Comparison of ENCODE assay signal across 8 mouse cellular contexts in the genomic region with DNA sequence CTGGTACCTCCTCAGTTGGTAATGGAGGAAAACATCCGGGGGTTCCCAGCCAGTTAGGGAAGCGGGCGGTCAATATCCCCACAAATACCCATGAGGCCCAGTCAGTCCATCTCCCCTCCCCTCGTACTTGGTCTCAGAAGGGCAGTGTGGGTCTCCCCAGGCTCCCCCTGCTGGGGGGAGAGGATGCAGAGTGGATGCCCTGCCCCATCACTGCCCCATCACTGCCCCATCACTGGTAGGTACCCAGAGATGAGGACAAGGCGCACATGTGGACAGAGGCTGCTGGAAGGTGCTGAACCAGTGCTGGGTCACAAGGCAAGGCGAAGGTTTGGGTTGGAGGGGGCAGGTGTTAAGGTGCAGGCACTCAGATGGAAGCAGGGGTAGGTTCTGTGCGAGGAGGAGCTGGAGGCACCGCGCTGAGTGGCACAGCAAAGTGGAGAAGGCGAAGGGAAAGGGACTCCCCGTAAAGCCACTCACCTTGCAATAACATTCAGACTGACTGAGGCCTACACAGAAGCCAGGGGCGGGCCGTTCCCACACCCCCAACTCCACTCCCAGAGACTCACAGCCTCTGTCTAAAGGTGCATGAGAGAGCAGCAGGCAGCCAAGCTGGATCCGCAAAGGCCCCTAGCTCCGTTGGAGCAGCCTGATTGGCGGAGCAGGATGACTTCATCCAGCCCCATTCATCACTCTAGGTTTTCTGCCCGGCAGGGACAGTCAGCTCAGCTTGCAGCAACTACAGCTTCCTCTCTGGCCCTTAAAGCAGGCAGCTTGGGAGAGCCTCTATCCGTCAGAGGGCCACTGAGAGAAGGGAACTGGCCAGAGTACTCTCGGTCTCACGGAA.
DNase-seq lines count a peak whose midpoint lies in the region; ATAC-seq lines count a peak whose summit lies in the region.

No protein-coding gene starts in this region.

- H3K9ac ChIP-seq in embryonic facial prominence, embryonic 13.5 days = peak overlapping the region; percentile 51; the same call in 1 of the 2 replicates
- H3K9ac ChIP-seq in hindbrain, embryonic 13.5 days = peak overlapping the region; percentile 66
- peak overlapping the region; percentile 35; the same call in 1 of the 2 replicates for H3K9ac ChIP-seq in limb, embryonic 13.5 days

- H3K4me1 ChIP-seq in embryonic facial prominence, embryonic 13.5 days = peaks cover 18% of the 10 kb centered on the region
- H3K4me1 ChIP-seq in hindbrain, embryonic 13.5 days (replicated peaks) = peaks cover 31% of the 10 kb centered on the region
- peaks cover 21% of the 10 kb centered on the region for H3K4me1 ChIP-seq in limb, embryonic 13.5 days

- H3K9me3 ChIP-seq in embryonic facial prominence, embryonic 13.5 days = no peaks in the 10 kb centered on the region
- H3K9me3 ChIP-seq in hindbrain, embryonic 13.5 days = no peaks in the 10 kb centered on the region
- no peaks in the 10 kb centered on the region for H3K9me3 ChIP-seq in limb, embryonic 13.5 days

- H3K27ac ChIP-seq in embryonic facial prominence, embryonic 13.5 days = peak overlapping the region; percentile 13; the same call in 1 of the 2 replicates
- peak overlapping the region; percentile 89 for H3K27ac ChIP-seq in hindbrain, embryonic 13.5 days
- peak overlapping the region; percentile 58 for H3K27ac ChIP-seq in limb, embryonic 13.5 days

- DNase-seq in adrenal gland, adult 2 months = peak; percentile 80
- no peak for DNase-seq in adrenal gland, adult 8-10 months
- peak; percentile 76 for DNase-seq in ZHBTc4 (ENCODE audit: low read depth, low spot score)
- peak; percentile 90 for DNase-seq in right cerebral cortex, adult 18-20 months

- ATAC-seq in embryonic facial prominence, embryonic 13.5 days (ENCODE audit: insufficient number of reproducible peaks, insufficient read depth, low FRiP score, low TSS enrichment, low read depth) = peak; percentile 78
- ATAC-seq in hindbrain, embryonic 13.5 days (ENCODE audit: low FRiP score) = peak; percentile 91
- ATAC-seq in limb, embryonic 13.5 days (ENCODE audit: low FRiP score, low read depth) = peak; percentile 88
- no peak for ATAC-seq in megakaryocyte progenitor cell, adult 5-6 weeks (replicated peaks; ENCODE audit: poor library complexity)

- no peaks in the 10 kb centered on the region for H3K27me3 ChIP-seq in embryonic facial prominence, embryonic 13.5 days
- H3K27me3 ChIP-seq in hindbrain, embryonic 13.5 days = no peaks in the 10 kb centered on the region
- H3K27me3 ChIP-seq in limb, embryonic 13.5 days = no peaks in the 10 kb centered on the region

- H3K4me2 ChIP-seq in embryonic facial prominence, embryonic 13.5 days = peak overlapping the region; percentile 52
- H3K4me2 ChIP-seq in hindbrain, embryonic 13.5 days = peak overlapping the region; percentile 51
- peak overlapping the region; percentile 48 for H3K4me2 ChIP-seq in limb, embryonic 13.5 days (replicated peaks)

- H3K36me3 ChIP-seq in embryonic facial prominence, embryonic 13.5 days = no peaks in the 10 kb centered on the region
- H3K36me3 ChIP-seq in hindbrain, embryonic 13.5 days = no peaks in the 10 kb centered on the region
- H3K36me3 ChIP-seq in limb, embryonic 13.5 days = no peaks in the 10 kb centered on the region

- peak overlapping the region; percentile 27 for H3K4me3 ChIP-seq in embryonic facial prominence, embryonic 13.5 days
- peak overlapping the region; percentile 23 for H3K4me3 ChIP-seq in hindbrain, embryonic 13.5 days
- peak overlapping the region; percentile 15 for H3K4me3 ChIP-seq in limb, embryonic 13.5 days

- WGBS in embryonic facial prominence, embryonic 13.5 days = 20% methylated on average over 20 of the region's 20 CpGs
- 19% methylated on average over 20 of the region's 20 CpGs for whole genome bisulfite sequencing in hindbrain, embryonic 13.5 days
- WGBS in limb, embryonic 13.5 days = 23% methylated on average over 20 of the region's 20 CpGs

Comparison
In these comparisons a context has a peak if more than half of its experiments do, and no peak if none do; other contexts are left out.
1. H3K27ac ChIP-seq: peak in every context shown above with its lines; median percentile 89 in hindbrain, embryonic 13.5 days; 58 in limb, embryonic 13.5 days; 13 in embryonic facial prominence, embryonic 13.5 days.